Mouse (Mus musculus): ENCODE measurements at regions not wholly inside any gene's neighbourhood (a gene's known extent, or its start where the extent isn't known, plus 50 kb on each side); places are given as distances from the start of the nearest gene placed in this dataset.

DNA sequence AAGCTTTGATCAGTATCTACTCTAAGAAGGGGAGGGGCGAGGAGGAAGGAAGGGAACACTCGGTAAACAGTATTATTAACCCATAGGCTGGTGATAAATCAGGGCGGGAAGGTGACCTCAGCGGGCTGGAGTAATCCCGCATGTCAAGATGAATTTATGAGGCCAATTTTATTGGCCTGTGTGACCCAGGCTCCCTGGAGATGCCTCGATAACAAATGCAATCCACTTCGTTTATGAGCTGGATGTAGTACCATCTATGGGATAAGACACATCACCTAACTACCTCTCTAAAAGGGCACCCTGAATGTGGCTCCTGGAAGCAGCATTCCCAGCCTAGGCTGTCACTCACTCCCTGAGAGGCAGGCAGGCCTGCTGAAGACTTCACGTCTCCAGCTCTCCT lies 321.2 kb upstream of the Zfp703 start:
- TF ChIP-seq CTCF (IDR thresholded peaks at IDR 0.05; ENCODE audit: low read depth, low read length): no peak
- no peak for TF ChIP-seq POLR2A (IDR thresholded peaks at IDR 0.05; ENCODE audit: borderline replicate concordance, low read depth, low read length)
